Mouse (Mus musculus) mouse trophoblast stem cell (cell line): ENCODE results near the gene Psme1.

Experiments used
- in situ Hi-C, 2 experiments: fragments of 300-500 bp; cut with MseI, MboI; formaldehyde crosslinking; loops; 2 replicates in 1 of 2; 3 replicates in 1 of 2; pipeline ENCODE4 v1.15.1; 2025

Gene Psme1

DNA sequence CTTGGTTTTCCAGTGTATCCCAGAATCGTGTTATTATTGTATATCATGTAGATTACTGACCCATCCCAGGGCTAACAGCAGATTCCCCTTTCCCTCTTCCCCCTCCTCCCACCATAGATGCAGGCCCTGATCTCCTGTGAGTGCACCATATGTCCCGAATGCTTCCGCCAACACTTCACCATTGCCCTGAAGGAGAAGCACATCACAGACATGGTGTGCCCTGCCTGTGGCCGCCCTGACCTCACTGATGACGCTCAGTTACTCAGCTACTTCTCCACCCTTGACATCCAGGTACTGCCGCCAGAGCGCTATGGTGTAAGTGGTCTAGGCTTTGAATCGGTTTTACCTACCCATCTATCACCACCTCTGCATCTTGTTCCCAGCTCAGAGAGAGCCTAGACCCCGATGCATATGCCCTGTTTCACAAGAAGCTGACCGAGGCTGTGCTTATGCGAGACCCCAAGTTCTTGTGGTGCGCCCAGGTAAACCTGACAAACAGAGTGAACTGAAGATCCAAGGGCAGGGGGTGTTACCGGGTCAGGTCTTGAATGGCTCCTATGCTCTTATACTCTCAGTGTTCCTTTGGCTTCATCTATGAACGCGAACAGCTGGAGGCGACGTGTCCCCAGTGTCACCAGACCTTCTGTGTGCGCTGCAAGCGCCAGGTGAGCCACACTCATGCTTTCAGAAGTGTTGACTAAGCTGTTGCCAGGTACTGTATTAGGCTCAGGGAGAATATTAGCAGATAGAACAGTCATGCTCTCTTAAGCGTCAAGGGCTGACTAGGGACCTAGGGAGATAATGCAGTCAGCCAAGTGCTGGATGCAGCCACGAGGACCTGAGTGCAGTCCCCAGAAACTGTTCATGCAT, 20.8 kb downstream of the Psme1 start:
- in situ Hi-C loops, result no loop called here

DNA sequence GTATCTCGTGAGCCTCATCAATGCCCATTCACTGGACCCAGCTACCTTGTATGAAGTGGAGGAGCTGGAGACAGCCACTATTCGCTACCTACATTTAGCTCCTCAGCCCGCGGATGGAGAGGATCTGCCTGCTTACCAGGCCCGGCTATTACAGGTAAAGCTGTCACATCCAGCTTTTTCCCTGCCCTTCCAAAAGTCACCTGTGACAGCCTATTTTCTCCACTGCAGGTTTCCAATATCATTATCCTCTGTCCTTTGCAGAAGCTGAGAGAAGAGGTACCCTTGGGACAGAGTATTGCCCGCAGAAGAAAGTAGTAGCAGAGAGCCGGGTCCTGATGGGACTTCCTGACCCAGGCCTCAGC, 25.3 kb downstream of the Psme1 start, which contains the start of gene Irf9:
TSS of gene Irf9 (plus strand) at position 301 of the 362 bp plus-strand sequence.
- in situ Hi-C loops, result no loop called here

DNA sequence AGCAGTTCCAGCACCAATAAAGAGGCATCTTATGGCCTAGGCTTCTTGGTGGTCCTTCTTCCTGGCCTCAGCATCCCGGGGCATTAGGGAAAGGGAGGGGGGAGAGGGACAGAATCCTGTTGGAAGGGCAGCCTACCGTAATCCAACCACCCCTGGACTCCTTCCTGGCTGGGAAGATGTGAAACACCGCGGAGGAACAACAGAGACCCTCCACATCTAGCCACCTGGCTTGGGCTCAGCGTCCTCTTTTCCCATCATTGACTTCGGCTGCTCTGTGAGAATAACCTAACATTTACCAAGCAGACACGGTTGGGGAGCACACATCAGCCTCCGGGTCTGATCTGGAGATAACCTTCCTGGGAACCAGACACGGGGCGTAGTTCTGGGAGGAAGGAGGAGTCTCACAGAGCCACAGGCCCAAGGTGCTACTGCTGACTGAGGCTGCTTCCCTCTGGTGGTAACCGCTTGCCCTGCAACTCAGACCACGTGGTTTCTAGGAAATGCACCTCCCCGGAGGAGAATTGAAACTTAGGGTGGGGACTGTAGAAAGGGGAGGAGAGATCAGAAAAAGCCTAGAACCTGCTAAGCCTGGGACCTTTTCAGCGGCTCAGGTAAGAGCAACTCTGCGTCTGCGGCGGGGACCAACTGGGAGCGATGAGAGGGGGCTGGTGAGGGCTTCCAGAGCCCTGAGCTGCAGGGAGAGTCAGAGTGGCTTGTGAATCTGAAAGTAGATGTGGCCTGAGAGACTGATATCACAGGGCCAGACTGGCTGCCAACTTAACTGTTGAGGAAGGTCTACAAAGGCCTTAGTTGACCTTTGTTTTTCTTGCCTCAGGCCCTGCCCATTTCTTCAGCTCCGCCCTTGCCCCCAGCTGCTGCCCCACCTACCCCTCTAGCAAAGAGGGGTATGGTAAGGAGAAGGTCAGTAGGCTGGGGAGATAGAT, 26.0 kb downstream of the Psme1 start:
- in situ Hi-C loops, result no loop called here

DNA sequence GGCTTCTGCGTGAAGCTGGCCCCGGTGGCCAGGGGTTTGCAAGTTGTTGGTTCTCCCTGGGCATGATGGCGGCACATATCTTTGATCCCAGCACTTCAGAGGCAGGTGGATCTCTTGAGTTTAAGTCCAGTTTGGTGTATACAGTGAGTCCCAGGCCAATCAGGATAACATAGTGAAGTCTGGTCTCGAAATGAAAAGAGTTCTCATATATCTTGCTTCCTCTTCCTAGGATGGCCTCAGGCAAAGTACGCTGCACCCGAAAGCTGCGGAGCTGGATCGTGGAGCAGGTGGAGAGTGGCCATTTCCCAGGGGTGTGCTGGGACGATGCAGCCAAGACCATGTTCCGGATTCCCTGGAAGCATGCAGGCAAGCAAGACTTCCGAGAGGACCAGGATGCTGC, 26.9 kb downstream of the Psme1 start:
- in situ Hi-C loops, result no loop called here

DNA sequence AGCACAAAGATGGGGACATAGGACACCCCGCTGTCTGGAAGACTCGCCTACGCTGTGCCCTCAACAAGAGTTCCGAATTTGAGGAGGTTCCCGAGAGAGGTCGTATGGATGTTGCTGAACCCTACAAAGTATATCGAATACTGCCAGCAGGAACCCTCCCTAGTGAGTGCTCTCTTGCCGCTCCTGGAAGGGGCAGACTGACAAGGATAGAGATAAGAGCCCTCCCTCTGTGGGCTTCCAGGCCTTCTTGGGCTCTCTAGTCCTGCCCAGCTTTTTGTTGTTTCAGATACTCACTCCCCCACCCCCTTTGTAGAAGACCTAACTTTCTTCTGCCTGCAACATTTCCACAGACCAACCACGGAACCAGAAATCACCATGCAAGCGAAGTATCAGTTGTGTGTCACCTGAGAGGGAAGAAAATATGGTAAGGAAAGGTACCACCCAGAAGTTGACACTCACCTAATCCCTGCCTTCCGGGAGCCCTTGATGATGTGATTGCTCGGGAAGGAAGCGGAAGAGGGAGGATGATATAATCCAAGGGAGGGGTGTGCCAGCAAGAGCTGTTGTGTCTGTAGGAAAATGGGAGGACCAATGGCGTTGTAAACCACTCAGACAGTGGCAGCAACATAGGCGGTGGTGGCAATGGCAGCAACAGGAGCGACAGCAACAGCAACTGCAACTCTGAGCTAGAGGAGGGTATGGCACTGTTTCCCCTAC, 28.0 kb downstream of the Psme1 start:
- in situ Hi-C loops, result no loop called here

DNA sequence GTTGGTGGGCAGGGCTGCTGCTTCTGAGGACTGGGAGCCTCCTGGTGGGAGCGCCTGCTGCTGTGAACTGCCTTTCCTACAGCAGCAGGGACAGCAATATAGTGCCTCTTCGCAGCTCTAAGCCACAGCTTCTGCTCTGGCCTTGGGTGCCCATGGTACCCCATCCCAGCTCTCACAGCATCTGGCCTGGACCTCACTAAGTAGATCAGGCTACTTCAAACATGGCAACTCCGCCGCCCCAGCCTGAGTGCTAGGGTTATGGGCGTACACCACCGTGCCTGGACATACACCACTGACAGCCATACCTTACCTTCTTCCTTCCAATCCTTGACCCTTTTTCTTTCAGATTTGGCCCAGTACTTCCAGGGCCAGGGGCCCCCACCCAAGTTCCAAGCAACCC, 30.4 kb downstream of the Psme1 start:
- in situ Hi-C loops, result no loop called here

DNA sequence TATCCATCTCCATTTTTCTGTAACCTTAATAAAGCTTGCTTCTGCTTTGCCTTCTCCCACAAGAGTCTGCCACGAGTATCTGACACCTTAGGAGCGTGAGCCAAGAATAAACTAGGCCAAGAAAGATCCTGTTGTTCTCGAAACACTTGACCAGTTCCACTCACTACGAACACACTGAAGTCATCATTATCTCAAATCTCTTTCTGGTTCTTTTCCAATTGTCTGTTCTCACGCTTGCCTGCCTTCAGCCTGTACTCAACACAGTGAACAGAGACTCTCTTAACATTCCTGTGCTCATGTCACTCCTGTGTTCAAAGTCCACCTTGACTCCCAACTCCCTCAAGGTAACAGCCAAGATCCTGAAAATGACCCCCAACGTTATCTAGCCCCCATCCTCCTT, 35.4 kb downstream of the Psme1 start:
- in situ Hi-C loops, result no loop called here

DNA sequence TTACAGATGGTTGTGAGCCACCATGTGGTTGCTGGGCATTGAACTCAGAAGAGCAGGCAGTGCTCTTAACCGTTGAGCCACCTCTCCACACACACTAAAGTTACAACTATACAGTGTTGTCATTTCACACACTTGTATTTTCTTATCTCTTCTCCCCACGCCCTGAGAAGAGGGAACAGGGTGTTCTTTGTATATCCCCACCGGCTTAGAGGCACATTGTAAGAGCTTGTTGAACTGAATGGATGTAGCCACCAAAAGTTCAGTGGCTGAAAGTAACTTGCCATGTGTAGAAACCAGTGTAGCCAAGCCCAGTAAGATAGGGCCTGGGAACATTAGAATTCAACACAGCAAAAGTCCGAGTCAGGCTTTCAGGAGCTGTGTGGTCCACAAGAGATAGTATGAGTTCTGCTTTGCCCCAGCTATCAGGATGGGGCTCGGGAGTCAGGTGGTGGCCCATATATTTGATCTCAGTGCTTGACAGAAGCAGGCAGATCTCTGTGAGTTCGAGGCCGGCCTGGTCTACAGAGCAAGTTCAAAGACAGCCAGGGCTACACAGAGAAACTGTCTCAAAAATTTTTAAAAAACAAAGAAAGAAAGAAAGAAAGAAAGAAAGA, 36.7 kb downstream of the Psme1 start:
- in situ Hi-C loops, result no loop called here

DNA sequence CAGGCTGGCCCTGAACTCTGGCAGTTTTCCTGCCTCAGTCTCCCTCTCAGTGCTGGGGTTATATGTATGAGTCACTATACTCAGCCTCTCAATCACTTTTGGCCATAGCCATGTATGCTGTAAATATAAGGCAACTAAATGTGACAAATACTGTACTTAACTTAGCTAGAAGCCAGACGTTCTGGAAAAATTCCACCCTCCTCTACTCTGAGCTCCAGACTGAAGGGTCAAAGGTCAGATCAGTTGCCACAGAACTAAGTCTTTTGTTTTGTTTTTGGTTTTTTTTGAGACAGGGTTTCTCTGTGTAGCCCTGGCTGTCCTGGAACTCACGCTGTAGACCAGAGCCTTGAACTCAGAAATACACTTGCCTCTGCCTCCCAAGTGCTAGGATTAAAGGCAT, 38.0 kb downstream of the Psme1 start:
- in situ Hi-C loops, result no loop called here

DNA sequence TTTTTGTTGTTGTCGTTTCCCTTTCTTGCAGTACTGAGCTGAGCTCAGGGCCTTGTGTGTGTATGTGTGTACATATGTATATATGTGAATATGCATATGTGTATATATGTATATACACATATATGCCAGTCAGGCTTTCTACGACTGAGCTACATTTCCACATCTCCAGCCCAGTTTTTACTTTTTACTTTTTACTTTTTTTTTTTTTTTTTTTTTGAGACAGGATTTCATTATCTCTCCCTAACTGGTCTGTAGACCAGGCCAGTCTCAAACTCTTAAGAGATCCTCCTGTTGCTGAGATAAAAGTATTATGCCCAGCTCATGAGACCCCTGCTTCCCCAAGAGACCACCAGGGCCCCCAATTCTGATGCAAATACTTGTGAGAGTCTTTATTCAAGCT, 38.9 kb downstream of the Psme1 start:
- in situ Hi-C loops, result no loop called here

DNA sequence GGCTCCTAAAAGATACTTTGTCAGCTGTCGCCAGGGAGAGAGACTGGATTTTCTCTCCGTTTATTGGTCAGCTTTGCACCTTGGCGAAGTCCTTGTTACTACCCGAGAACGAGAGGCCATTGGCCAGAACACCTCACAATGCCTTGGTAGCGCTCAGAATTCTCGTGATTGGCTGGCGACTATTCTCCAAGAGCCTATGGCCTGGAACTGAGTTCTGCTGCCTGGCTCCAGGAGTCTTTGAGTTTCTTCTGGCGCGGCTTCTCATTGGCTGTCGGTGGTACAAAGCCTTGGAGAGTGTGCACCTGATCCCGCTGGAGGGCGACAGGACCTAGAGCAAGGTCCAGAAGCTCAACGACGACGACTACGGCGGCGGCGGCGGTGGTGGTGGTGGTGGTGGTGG, 39.9 kb downstream of the Psme1 start, which contains the start of gene Rec8:
TSS of gene Rec8 (plus strand) at position 216 of the 400 bp plus-strand sequence.
- in situ Hi-C loops, result no loop called here

DNA sequence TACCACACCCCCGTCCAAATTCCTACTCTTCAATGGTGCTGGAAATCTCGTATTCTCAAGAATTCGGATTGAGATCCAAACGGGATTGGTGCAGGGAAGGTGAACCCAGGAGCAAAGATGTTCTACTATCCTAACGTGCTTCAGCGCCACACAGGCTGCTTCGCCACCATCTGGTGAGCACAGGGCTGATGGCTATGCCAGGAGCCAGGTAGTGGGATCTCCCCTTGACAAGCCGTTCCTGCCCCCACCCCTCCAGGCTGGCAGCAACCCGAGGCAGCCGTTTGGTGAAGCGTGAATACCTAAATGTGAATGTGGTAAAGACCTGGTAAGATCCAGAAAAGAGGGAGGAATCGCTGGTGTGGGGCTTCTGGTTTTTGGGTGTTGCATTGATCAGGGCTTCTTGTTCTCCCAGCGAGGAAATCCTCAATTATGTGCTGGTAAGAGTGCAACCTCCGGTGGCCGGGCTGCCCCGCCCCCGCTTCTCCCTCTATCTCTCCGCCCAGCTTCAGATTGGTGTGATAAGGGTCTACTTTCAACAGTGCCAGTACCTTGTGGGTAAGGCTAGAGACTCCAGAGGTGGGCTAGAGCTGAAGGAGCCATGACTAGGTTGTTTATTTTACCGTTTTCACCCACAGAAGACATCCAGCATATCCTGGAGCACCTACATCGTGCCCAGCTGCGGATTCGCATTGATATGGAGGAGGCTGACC, 40.7 kb downstream of the Psme1 start:
- in situ Hi-C loops, result no loop called here

DNA sequence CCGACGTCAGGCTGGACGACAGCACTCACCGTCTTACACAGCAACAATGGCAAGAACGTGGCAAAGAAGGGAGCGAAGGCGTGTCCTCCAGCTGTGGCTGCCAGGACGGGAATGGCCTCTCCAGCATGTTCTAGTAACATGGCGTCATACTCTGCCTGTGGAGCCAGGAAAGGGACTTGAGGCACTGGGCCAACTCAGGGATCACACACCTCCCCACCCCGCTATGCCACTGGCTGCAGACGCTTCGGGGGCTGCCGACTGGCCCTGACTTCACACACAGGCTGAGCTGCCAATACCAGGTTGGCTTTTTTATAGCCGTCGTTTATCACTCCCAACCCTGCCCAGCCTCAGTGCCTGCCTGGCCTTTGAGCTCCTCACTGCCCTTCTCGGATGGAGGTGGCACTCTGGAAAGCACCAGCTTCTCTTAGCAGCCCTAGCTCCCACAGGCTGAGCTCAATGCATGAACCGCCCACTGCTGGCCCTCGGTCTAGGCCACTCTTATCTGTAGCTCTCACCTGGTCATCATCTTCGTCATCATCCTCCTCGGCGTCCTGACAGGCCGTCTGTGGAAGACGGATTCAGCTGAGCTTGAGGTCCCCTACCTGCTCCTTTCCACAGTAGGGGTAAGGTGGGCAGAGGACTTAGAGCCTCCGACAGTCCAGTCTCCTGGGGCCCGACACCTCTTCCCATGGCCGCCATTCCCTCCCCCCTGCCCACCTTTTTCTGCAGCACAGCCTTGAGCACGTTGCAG, 50.3 kb downstream of the Psme1 start:
- in situ Hi-C loops, result no loop called here

DNA sequence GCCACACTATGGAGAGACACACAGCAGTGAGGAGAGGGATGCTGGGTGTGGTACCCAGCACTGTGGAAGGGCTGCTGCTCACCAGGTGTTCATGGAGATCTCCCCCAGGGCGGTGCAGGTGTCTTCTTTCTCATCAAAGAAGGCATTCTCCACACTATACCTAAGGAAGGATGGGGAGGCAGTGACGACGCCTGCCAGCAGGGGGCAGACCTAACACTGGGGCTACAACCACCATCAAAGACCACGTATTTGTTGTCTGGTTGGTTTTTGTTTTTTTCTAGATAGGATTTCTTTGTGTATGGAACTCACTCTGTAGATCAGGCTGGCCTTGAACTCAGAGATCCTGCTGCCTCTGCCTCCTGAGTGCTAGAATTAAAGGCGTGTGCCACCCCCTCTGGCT, 51.4 kb downstream of the Psme1 start:
- in situ Hi-C loops, result no loop called here
